Mouse (Mus musculus): ENCODE measurements around the gene Bcl2l11. TPM values are rescaled to one million over a fixed set of nuclear protein-coding genes. Genes with fewer than 3 reads are reported as not detected.

Gene Bcl2l11
- polyA plus RNA-seq, 2 experiments: 18.3 to 30.5 TPM

- DNase-seq (ENCODE audit: low spot score): no peak
- no peak overlapping the region for H3K9ac ChIP-seq (ENCODE audit: low read depth, low read length, severe bottlenecking)
- H3K27me3 ChIP-seq (ENCODE audit: control insufficient read depth, insufficient read depth, low read length): peaks cover 34% of the 10 kb centered on the region
These were observed 2.7 kb upstream of the Bcl2l11 start for GRCm38 (mm10) chr2:128122891-128123771.

GRCm38 (mm10) chr2:128123921-128124683 lies 1.7 kb upstream of the Bcl2l11 start:
- Histone ChIP-seq H3K27ac (replicated peaks; ENCODE audit: low read depth, low read length) (no peak overlapping the region), H3K27me3 (ENCODE audit: control insufficient read depth, insufficient read depth, low read length) (peaks cover 34% of the 10 kb centered on the region), H3K4me1 (ENCODE audit: control insufficient read depth, insufficient read depth, low read length) (peaks cover 34% of the 10 kb centered on the region), H3K36me3 (ENCODE audit: control insufficient read depth, insufficient read depth, low read length) (no peaks in the 10 kb centered on the region), H3K9ac (ENCODE audit: low read depth, low read length, severe bottlenecking) (no peak overlapping the region), H3K4me2 (replicated peaks; ENCODE audit: low read depth, low read length, severe bottlenecking) (peak overlapping the region; percentile 98), H3K9me3 (ENCODE audit: control insufficient read depth, low read length) (no peaks in the 10 kb centered on the region), H3K4me3 (replicated peaks; ENCODE audit: low read length) (peak overlapping the region; percentile 66)
- ATAC-seq (ENCODE audit: low FRiP score, low read depth) (no peak), DNase-seq (ENCODE audit: low spot score) (no peak)
- TF ChIP-seq POLR2A (IDR thresholded peaks at IDR 0.05; ENCODE audit: borderline replicate concordance, extremely low read depth, insufficient read depth, insufficient read length): no peak
- WGBS: 5% methylated on average over 23 of the region's 23 CpGs

More at GRCm38 (mm10) chr2:128122891-128123771, 2.7 kb upstream of the Bcl2l11 start:
- no peaks in the 10 kb centered on the region for H3K9me3 ChIP-seq (ENCODE audit: control insufficient read depth, low read length)
- H3K36me3 ChIP-seq (ENCODE audit: control insufficient read depth, insufficient read depth, low read length): no peaks in the 10 kb centered on the region
- no peak overlapping the region for H3K27ac ChIP-seq (replicated peaks; ENCODE audit: low read depth, low read length)
- TF ChIP-seq POLR2A (IDR thresholded peaks at IDR 0.05; ENCODE audit: borderline replicate concordance, extremely low read depth, insufficient read depth, insufficient read length): no peak
- ATAC-seq (ENCODE audit: low FRiP score, low read depth): no peak
- peaks cover 28% of the 10 kb centered on the region for H3K4me1 ChIP-seq (ENCODE audit: control insufficient read depth, insufficient read depth, low read length)
- WGBS: 2% methylated on average over 40 of the region's 40 CpGs
- H3K4me3 ChIP-seq (replicated peaks; ENCODE audit: low read length): peak overlapping the region; percentile 66
- H3K4me2 ChIP-seq (replicated peaks; ENCODE audit: low read depth, low read length, severe bottlenecking): peak overlapping the region; percentile 98

- peaks cover 37% of the 10 kb centered on the region for H3K4me1 ChIP-seq (ENCODE audit: control insufficient read depth, insufficient read depth, low read length)
- ATAC-seq (ENCODE audit: low FRiP score, low read depth) (no peak), DNase-seq (ENCODE audit: low spot score) (no peak)
- H3K9ac ChIP-seq (ENCODE audit: low read depth, low read length, severe bottlenecking): peak overlapping the region; percentile 13; the same call in 1 of the 2 replicates
- TF ChIP-seq POLR2A (IDR thresholded peaks at IDR 0.05; ENCODE audit: borderline replicate concordance, extremely low read depth, insufficient read depth, insufficient read length): no peak
- no peak overlapping the region for H3K27ac ChIP-seq (replicated peaks; ENCODE audit: low read depth, low read length)
- peaks cover 34% of the 10 kb centered on the region for H3K27me3 ChIP-seq (ENCODE audit: control insufficient read depth, insufficient read depth, low read length)
- H3K36me3 ChIP-seq (ENCODE audit: control insufficient read depth, insufficient read depth, low read length): 0 out of 2 replicates have a peak, but pooled peaks cover 2% of the 10 kb centered on the region
- peak overlapping the region; percentile 98 for H3K4me2 ChIP-seq (replicated peaks; ENCODE audit: low read depth, low read length, severe bottlenecking)
- peak overlapping the region; percentile 66 for H3K4me3 ChIP-seq (replicated peaks; ENCODE audit: low read length)
- 6% methylated on average over 15 of the region's 15 CpGs for WGBS
- no peaks in the 10 kb centered on the region for H3K9me3 ChIP-seq (ENCODE audit: control insufficient read depth, low read length)
These were observed 1.1 kb upstream of the Bcl2l11 start for GRCm38 (mm10) chr2:128124693-128125092.

GRCm38 (mm10) chr2:128126591-128127051 lies 783 bp downstream of the Bcl2l11 start:
- ATAC-seq (ENCODE audit: low FRiP score, low read depth): no peak
- Histone ChIP-seq H3K27ac (replicated peaks; ENCODE audit: low read depth, low read length) (peak overlapping the region; percentile 92), H3K4me2 (replicated peaks; ENCODE audit: low read depth, low read length, severe bottlenecking) (peak overlapping the region; percentile 98), H3K4me1 (ENCODE audit: control insufficient read depth, insufficient read depth, low read length) (peaks cover 40% of the 10 kb centered on the region), H3K36me3 (ENCODE audit: control insufficient read depth, insufficient read depth, low read length) (peaks cover 16% of the 10 kb centered on the region), H3K27me3 (ENCODE audit: control insufficient read depth, insufficient read depth, low read length) (peaks cover 34% of the 10 kb centered on the region), H3K9ac (ENCODE audit: low read depth, low read length, severe bottlenecking) (peak overlapping the region; percentile 77), H3K4me3 (replicated peaks; ENCODE audit: low read length) (peak overlapping the region; percentile 66), H3K9me3 (ENCODE audit: control insufficient read depth, low read length) (no peaks in the 10 kb centered on the region)
- under 1% methylated on average over 33 of the region's 35 CpGs for WGBS
- no peak for TF ChIP-seq POLR2A (IDR thresholded peaks at IDR 0.05; ENCODE audit: borderline replicate concordance, extremely low read depth, insufficient read depth, insufficient read length)
- no peak for DNase-seq (ENCODE audit: low spot score)

DNA sequence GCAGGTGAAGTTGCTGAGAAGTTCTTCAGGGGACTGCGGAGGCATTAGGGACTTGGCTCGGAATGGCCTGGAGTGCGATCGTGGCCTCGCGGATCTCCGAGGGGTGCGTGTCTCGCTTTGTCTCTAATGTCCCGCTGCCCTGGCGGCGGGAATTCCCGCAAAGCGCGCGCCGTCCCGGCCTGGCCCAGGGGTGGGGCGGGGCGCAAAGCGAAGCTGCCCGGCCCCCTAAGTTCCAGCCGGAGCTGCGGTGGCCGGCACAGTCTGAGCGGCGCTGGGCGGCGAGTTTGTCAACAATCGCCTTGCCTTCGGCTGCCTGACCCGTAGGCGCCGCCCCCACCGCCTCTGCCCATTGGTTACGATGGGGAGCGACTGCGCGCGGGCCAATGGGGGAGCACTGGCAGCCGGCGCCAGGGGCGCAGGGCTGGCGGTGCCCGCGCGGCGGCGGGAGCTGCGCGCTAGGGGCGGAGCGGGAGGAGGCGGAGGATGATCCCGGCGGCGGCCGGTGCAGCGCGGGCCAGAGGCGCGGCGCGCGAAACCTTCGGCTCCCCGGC lies 1.4 kb downstream of the Bcl2l11 start:
- DNase-seq (ENCODE audit: low spot score) (peak; percentile 92), ATAC-seq (ENCODE audit: low FRiP score, low read depth) (peak; percentile 86)
- Histone ChIP-seq H3K9me3 (ENCODE audit: control insufficient read depth, low read length) (no peaks in the 10 kb centered on the region), H3K4me1 (ENCODE audit: control insufficient read depth, insufficient read depth, low read length) (peaks cover 40% of the 10 kb centered on the region), H3K36me3 (ENCODE audit: control insufficient read depth, insufficient read depth, low read length) (peaks cover 19% of the 10 kb centered on the region), H3K4me3 (replicated peaks; ENCODE audit: low read length) (peak overlapping the region; percentile 66), H3K4me2 (replicated peaks; ENCODE audit: low read depth, low read length, severe bottlenecking) (peak overlapping the region; percentile 98), H3K27me3 (ENCODE audit: control insufficient read depth, insufficient read depth, low read length) (peaks cover 30% of the 10 kb centered on the region), H3K27ac (replicated peaks; ENCODE audit: low read depth, low read length) (peak overlapping the region; percentile 92), H3K9ac (ENCODE audit: low read depth, low read length, severe bottlenecking) (peak overlapping the region; percentile 77)
- TF ChIP-seq POLR2A (IDR thresholded peaks at IDR 0.05; ENCODE audit: borderline replicate concordance, extremely low read depth, insufficient read depth, insufficient read length): no peak
- WGBS: 0% methylated on average over 30 of the region's 67 CpGs

All from limb, embryonic 14.5 days (tissue).